Mouse (Mus musculus) MEL (cell line): ENCODE data around the gene Hmcn2. TPM values are rescaled to one million over a fixed set of nuclear protein-coding genes. Genes with fewer than 3 reads are reported as not detected.

ENCODE experiments used
- DNase-seq: peaks from one replicate; pipeline ENCODE4 v3.0.0; 2011; ENCODE audit warnings: low read depth, low spot score
- H3K27ac ChIP-seq: 2 replicates; pipeline ENCODE4 v1.5.1; 2012; ENCODE audit warnings: low read depth, mild to moderate bottlenecking, control low read depth, low read length, moderate library complexity; ENCODE audit not compliant: control insufficient read depth
- H3K27me3 ChIP-seq, 2 experiments: fragments of 150-350 bp in 1 of 2; sonication (generic) in 1 of 2; 2 replicates each; pipeline ENCODE4 v1.6.1; 2012; ENCODE audit warnings: low read length in 2 of 2, mild to moderate bottlenecking in 2 of 2, improper control_type of control experiment in 1 of 2, moderate library complexity in 1 of 2; ENCODE audit not compliant: insufficient read depth in 2 of 2, control insufficient read depth in 1 of 2
- H3K36me3 ChIP-seq, 2 experiments: 2 replicates each; pipeline ENCODE4 v1.6.1; 2012 to 2014; ENCODE audit warnings: low read length in 2 of 2, improper control_type of control experiment in 1 of 2, inconsistent platforms in 1 of 2, mild to moderate bottlenecking in 1 of 2; ENCODE audit not compliant: insufficient read depth in 2 of 2, control insufficient read depth in 1 of 2
- H3K4me1 ChIP-seq, 2 experiments: fragments of 150-350 bp in 1 of 2; sonication (generic) in 1 of 2; 2 replicates each; pipeline ENCODE4 v1.6.1; 2012; ENCODE audit warnings: low read length in 2 of 2, improper control_type of control experiment in 1 of 2, mild to moderate bottlenecking in 1 of 2; ENCODE audit not compliant: insufficient read depth in 2 of 2, control insufficient read depth in 1 of 2
- H3K4me3 ChIP-seq, 2 experiments: fragments of 150-350 bp in 1 of 2; sonication (generic) in 1 of 2; 2 replicates each; pipeline ENCODE4 v1.5.1; 2012; ENCODE audit warnings: low read depth in 2 of 2, low read length in 2 of 2, mild to moderate bottlenecking in 2 of 2, moderate library complexity in 2 of 2, control low read depth in 1 of 2, improper control_type of control experiment in 1 of 2; ENCODE audit not compliant: control insufficient read depth in 1 of 2, insufficient read depth in 1 of 2
- H3K79me2 ChIP-seq: 2 replicates; pipeline ENCODE4 v1.6.1; 2012; ENCODE audit warnings: mild to moderate bottlenecking, low read length, moderate library complexity; ENCODE audit not compliant: control insufficient read depth, poor library complexity, insufficient read depth
- H3K9ac ChIP-seq: 2 replicates; pipeline ENCODE4 v1.6.1; 2012; ENCODE audit warnings: low read depth, mild to moderate bottlenecking, control low read depth, low read length, moderate library complexity; ENCODE audit not compliant: control insufficient read depth, poor library complexity, severe bottlenecking
- H3K9me3 ChIP-seq: fragments of 150-350 bp; sonication (generic); replicated peaks from 2 replicates; pipeline ENCODE4 v1.6.1; 2012; ENCODE audit warnings: mild to moderate bottlenecking, low read length, improper control_type of control experiment, moderate library complexity; ENCODE audit not compliant: insufficient read depth
- CHD2 ChIP-seq: IDR thresholded peaks from 2 replicates; pipeline ENCODE4 v1.6.1; 2011; ENCODE audit warnings: low read length, improper control_type of control experiment
- CTCF ChIP-seq, 3 experiments: IDR thresholded peaks in 2 of 3; conservative IDR thresholded peaks in 1 of 3; 2 replicates each; pipeline ENCODE4 v1.5.1; 2011 to 2012; ENCODE audit warnings: low read length in 3 of 3, low read depth in 2 of 3, mild to moderate bottlenecking in 2 of 3, improper control_type of control experiment in 1 of 3, inconsistent platforms in 1 of 3, mixed read lengths in 1 of 3, moderate library complexity in 1 of 3; ENCODE audit not compliant: control insufficient read depth in 1 of 3, insufficient read depth in 1 of 3, poor library complexity in 1 of 3, severe bottlenecking in 1 of 3
- EP300 ChIP-seq, 2 experiments: IDR thresholded peaks; 2 replicates each; pipeline ENCODE4 v1.6.1; 2011; ENCODE audit warnings: improper control_type of control experiment in 2 of 2, low read length in 2 of 2, low read depth in 1 of 2, mild to moderate bottlenecking in 1 of 2
- ETS1 ChIP-seq: IDR thresholded peaks from 2 replicates; pipeline ENCODE4 v1.6.1; 2012; ENCODE audit warnings: low read depth, mild to moderate bottlenecking, inconsistent platforms, low read length, improper control_type of control experiment, moderate library complexity
- GATA1 ChIP-seq: IDR thresholded peaks from 2 replicates; pipeline ENCODE4 v1.6.1; 2011; ENCODE audit warnings: low read depth, low read length, improper control_type of control experiment
- JUND ChIP-seq: IDR thresholded peaks from 2 replicates; pipeline ENCODE4 v1.6.1; 2011; ENCODE audit warnings: low read depth, mild to moderate bottlenecking, improper control_type of control experiment, low read length
- MAZ ChIP-seq: IDR thresholded peaks from 2 replicates; pipeline ENCODE4 v1.6.1; 2012; ENCODE audit warnings: low read depth, mild to moderate bottlenecking, inconsistent platforms, low read length, improper control_type of control experiment
- MXI1 ChIP-seq: IDR thresholded peaks from 2 replicates; pipeline ENCODE4 v1.6.1; 2011; ENCODE audit warnings: mild to moderate bottlenecking, low read depth, low read length, improper control_type of control experiment
- MYB ChIP-seq: IDR thresholded peaks from 2 replicates; pipeline ENCODE4 v1.6.1; 2011; ENCODE audit warnings: mild to moderate bottlenecking, low read depth, low read length, improper control_type of control experiment
- RAD21 ChIP-seq: IDR thresholded peaks from 2 replicates; pipeline ENCODE4 v1.6.1; 2011; ENCODE audit warnings: mild to moderate bottlenecking, low read depth, low read length, improper control_type of control experiment
- RCOR1 ChIP-seq: IDR thresholded peaks from 2 replicates; pipeline ENCODE4 v1.6.1; 2012; ENCODE audit warnings: low read depth, mild to moderate bottlenecking, inconsistent platforms, low read length, improper control_type of control experiment
- SIN3A ChIP-seq: IDR thresholded peaks from 2 replicates; pipeline ENCODE4 v1.6.1; 2012; ENCODE audit warnings: low read length, improper control_type of control experiment, inconsistent platforms
- SMC3 ChIP-seq: IDR thresholded peaks from 2 replicates; pipeline ENCODE4 v1.6.1; 2011; ENCODE audit warnings: low read depth, low read length, improper control_type of control experiment
- TAL1 ChIP-seq: IDR thresholded peaks from 2 replicates; pipeline ENCODE4 v1.6.1; 2012; ENCODE audit warnings: mild to moderate bottlenecking, inconsistent platforms, low read length, moderate library complexity, mixed read lengths
- TBP ChIP-seq: IDR thresholded peaks from 2 replicates; pipeline ENCODE4 v1.8.0; 2011; ENCODE audit warnings: low read depth, low read length, improper control_type of control experiment
- UBTF ChIP-seq: IDR thresholded peaks from 2 replicates; pipeline ENCODE4 v1.6.1; 2012; ENCODE audit warnings: low read depth, mild to moderate bottlenecking, inconsistent platforms, low read length, improper control_type of control experiment, moderate library complexity, borderline replicate concordance; ENCODE audit not compliant: insufficient read depth
- ZC3H11A ChIP-seq: IDR thresholded peaks from 2 replicates; pipeline ENCODE4 v1.6.1; 2012; ENCODE audit warnings: low read depth, mild to moderate bottlenecking, inconsistent platforms, low read length, improper control_type of control experiment
- ZKSCAN1 ChIP-seq: IDR thresholded peaks from 2 replicates; pipeline ENCODE4 v1.6.1; 2012; ENCODE audit warnings: low read depth, mild to moderate bottlenecking, inconsistent platforms, low read length, improper control_type of control experiment, moderate library complexity
- ZMIZ1 ChIP-seq: IDR thresholded peaks from 2 replicates; pipeline ENCODE4 v1.6.1; 2012; ENCODE audit warnings: low read depth, mild to moderate bottlenecking, inconsistent platforms, low read length, improper control_type of control experiment, moderate library complexity
- polyA plus RNA-seq, 2 experiments: library from polyadenylated mRNA; stranded (reverse) in 1 of 2; unstranded in 1 of 2; fragments of >175 nt in 1 of 2; fragments of >200 nt in 1 of 2; gene quantifications; 2 replicates each; pipeline versions ENCODE4 v1.2.1 to v1.2.4; 2012; ENCODE audit warnings: low replicate concordance in 2 of 2, low read depth in 1 of 2; ENCODE audit not compliant: insufficient read length in 2 of 2, insufficient read depth in 1 of 2, missing spikeins in 1 of 2
- total RNA-seq: library from RNA; depleted of rRNA; stranded (reverse); fragments of 300-350 nt; gene quantifications from 2 replicates; pipeline ENCODE4 v1.2.3, GENCODE M21; 2012

Hmcn2 gene
- total and polyA plus RNA-seq, 3 experiments: 0.18 TPM; not detected in 2

GRCm38 (mm10) chr2:31484187-31484586 is 170.0 kb downstream of the Hmcn2 start:
- Histone ChIP-seq H3K79me2 (no peaks in the 10 kb centered on the region), H3K9me3 (no peaks in the 10 kb centered on the region), H3K27ac (no peak overlapping the region), H3K36me3 (no peaks in the 10 kb centered on the region), H3K4me3 (no peak overlapping the region), H3K27me3 (no peaks in the 10 kb centered on the region), H3K9ac (no peak overlapping the region), H3K4me1 (no peaks in the 10 kb centered on the region)
- TF ChIP-seq ZC3H11A (peak; percentile 51), CTCF (IDR thresholded peaks at IDR 0.05 in 2 of 3, conservative IDR thresholded peaks at IDR 0.05 in 1 of 3; ENCODE audit: control insufficient read depth in 1 of 3, insufficient read depth in 1 of 3, low read depth in 2 of 3, low read length in 3 of 3, poor library complexity in 1 of 3, severe bottlenecking in 1 of 3) (peak; percentile 83 to 93 (median 92)), GATA1 (no peak), UBTF (no peak), MYB (no peak), SMC3 (peak; percentile 76), RAD21 (peak; percentile 80), CHD2 (no peak), SIN3A (no peak), ZMIZ1 (no peak), MAZ (no peak), ETS1 (no peak)
- peak; percentile 77 for DNase-seq

- TF ChIP-seq RCOR1 (no peak), SMC3 (no peak), TAL1 (no peak), TBP (no peak), RAD21 (no peak), MAZ (no peak), ZKSCAN1 (no peak), MYB (no peak), JUND (no peak), EP300 (IDR thresholded peaks at IDR 0.05; ENCODE audit: low read depth in 1 of 2, low read length in 2 of 2) (no peak), CTCF (IDR thresholded peaks at IDR 0.05 in 2 of 3, conservative IDR thresholded peaks at IDR 0.05 in 1 of 3; ENCODE audit: control insufficient read depth in 1 of 3, insufficient read depth in 1 of 3, low read depth in 2 of 3, low read length in 3 of 3, poor library complexity in 1 of 3, severe bottlenecking in 1 of 3) (no peak), GATA1 (no peak), MXI1 (no peak)
- Histone ChIP-seq H3K27me3 (no peaks in the 10 kb centered on the region), H3K36me3 (no peaks in the 10 kb centered on the region), H3K4me1 (no peaks in the 10 kb centered on the region), H3K9me3 (no peaks in the 10 kb centered on the region), H3K79me2 (no peaks in the 10 kb centered on the region), H3K9ac (no peak overlapping the region), H3K4me3 (no peak overlapping the region), H3K27ac (no peak overlapping the region)
- no peak for DNase-seq
Measured at GRCm38 (mm10) chr2:31489166-31489565, 175.0 kb downstream of the Hmcn2 start.
